Mouse (Mus musculus) forebrain, embryonic 10.5 days (tissue): Measurements from ENCODE around the gene Astn2. TPM values are rescaled to one million over a fixed set of nuclear protein-coding genes. Genes with fewer than 3 reads are reported as not detected.
"Not testable (repeated sequence)": the region's sequence is repeated elsewhere in the genome, so short reads cannot be mapped to it uniquely, and the experiment has no call there.

Experiments
- DNase-seq: peaks from one replicate; pipeline ENCODE4 v3.0.0-alpha.2; 2017; ENCODE audit warnings: low spot score; ENCODE audit errors: extremely low spot score
- H3K27ac ChIP-seq: fragments of 300-500 bp; sonication (generic); 2 replicates; pipeline ENCODE4 v1.5.1; 2016; ENCODE audit warnings: mild to moderate bottlenecking
- H3K27me3 ChIP-seq: fragments of 300-500 bp; sonication (generic); 2 replicates; pipeline ENCODE4 v1.6.1; 2016; ENCODE audit warnings: mild to moderate bottlenecking; ENCODE audit not compliant: poor library complexity, severe bottlenecking
- H3K36me3 ChIP-seq: fragments of 300-500 bp; sonication (generic); replicated peaks from 2 replicates; pipeline ENCODE4 v1.6.1; 2016; ENCODE audit warnings: mild to moderate bottlenecking, moderate library complexity
- H3K4me1 ChIP-seq: fragments of 300-500 bp; sonication (generic); 2 replicates; pipeline ENCODE4 v1.6.1; 2016
- H3K4me3 ChIP-seq: fragments of 300-500 bp; sonication (generic); 2 replicates; pipeline ENCODE4 v1.5.1; 2016; ENCODE audit warnings: mild to moderate bottlenecking, moderate library complexity
- H3K9me3 ChIP-seq: fragments of 300-500 bp; sonication (generic); 2 replicates; pipeline ENCODE4 v1.6.1; 2016; ENCODE audit warnings: mild to moderate bottlenecking, moderate library complexity
- WGBS: fragments of 180-500 bp; shearing (Covaris S2); methylation state at CpG from one replicate; pipeline ENCODE4 v1.1.7; 2016; 5-methylcytosine and 5-hydroxymethylcytosine counted together
- polyA plus RNA-seq: library from polyadenylated mRNA; unstranded; fragments of >200 nt; fragmentation: Nextera tagmentation; extraction: Ambion mirVana; gene quantifications from 2 replicates; pipeline ENCODE4 v1.2.1, GENCODE M21; 2016

Gene Astn2
- polyA plus RNA-seq, 1 experiment from 2014 or later = 0.27 TPM

DNA sequence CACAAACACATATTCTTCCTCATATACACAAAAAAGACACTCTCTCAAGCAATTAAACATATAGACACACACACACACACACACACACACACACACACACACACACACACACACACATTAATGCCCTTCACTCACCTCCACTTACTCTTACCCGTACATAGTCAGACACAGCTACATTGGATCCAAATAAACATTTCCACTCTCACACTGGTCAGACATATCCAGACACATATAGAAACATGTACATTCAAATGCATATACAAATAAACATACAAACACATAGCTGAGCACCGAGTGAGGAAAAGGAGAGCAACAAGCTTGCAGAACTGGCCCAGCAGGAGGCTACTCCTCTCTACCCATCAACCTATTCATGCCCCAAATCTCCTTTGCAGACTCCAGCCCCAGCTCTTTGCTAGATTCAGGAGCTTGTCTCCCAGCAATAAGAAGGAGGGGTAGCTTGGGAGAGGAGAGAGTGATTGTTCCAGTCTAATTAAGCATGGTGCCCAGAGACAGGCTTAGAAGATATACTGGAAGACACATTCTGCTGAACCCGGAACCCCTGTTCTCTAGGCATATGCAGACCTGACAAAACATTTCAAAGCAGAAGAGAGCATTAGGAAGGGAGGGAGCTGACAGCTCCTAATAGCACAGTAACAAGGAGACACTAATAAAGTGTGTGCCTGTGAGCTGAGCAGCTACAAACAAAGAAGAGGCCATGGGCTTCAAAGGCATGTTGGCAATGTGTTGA is 718.0 kb downstream of the Astn2 start:
- Histone ChIP-seq H3K9me3 (no peaks in the 10 kb centered on the region), H3K36me3 (no peaks in the 10 kb centered on the region), H3K27me3 (no peaks in the 10 kb centered on the region), H3K4me1 (peaks cover 33% of the 10 kb centered on the region), H3K4me3 (no peak overlapping the region; the same call in 1 of the 2 replicates), H3K27ac (peak overlapping the region; percentile 48; the same call in 1 of the 2 replicates)
- WGBS = 25% methylated on average over 3 of the region's 3 CpGs
- DNase-seq = no peak

DNA sequence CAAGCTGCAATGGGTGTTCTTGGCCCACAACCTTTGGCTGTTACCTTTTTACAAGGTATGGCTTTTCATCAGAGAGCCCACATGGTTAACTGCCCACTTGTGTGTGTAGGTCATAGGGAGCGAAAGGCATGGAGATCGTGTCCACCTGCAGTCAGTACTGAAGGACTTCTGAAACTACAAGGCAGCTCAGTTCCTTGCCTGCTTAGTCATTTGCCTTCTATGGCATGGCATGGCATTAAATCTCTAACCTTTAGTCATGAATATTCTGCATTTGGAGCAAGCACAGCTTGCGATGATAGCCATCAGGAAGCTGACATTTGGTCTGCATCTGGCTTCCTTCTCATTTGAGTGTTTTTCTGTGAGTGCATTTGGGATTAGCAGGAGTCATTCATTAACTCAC is 720.0 kb downstream of the Astn2 start:
- H3K36me3 ChIP-seq = no peaks in the 10 kb centered on the region
- H3K27me3 ChIP-seq = no peaks in the 10 kb centered on the region
- no peaks in the 10 kb centered on the region for H3K9me3 ChIP-seq
- DNase-seq = no peak
- peaks cover 33% of the 10 kb centered on the region for H3K4me1 ChIP-seq
- WGBS = 87% methylated on average over 3 of the region's 3 CpGs
- H3K27ac ChIP-seq = no peak overlapping the region
- H3K4me3 ChIP-seq = no peak overlapping the region

DNA sequence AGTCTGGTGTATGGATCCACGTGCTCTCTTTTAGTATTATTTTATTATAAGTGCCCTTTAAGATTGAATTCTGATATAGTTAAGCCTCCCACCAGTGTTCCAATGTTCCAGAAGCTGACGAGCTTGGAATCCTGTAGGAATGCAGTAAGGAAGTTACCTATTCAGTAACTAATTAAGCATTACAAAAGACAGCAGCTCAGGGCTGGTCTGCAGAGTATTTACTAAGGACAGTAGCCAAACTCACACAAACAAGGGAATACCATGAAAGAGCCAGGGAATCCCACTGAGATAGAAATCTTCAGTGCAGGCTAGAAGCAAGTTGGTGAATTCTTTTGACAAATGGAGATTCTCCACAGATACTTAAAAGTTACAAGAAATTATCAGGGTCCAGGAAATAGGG is 724.6 kb downstream of the Astn2 start:
- H3K27me3 ChIP-seq, H3K27ac ChIP-seq, H3K4me3 ChIP-seq, H3K9me3 ChIP-seq, DNase-seq, H3K36me3 ChIP-seq: not testable (repeated sequence)
- WGBS = 39% methylated on average over 2 of the region's 2 CpGs
- H3K4me1 ChIP-seq = peaks cover 20% of the 10 kb centered on the region

DNA sequence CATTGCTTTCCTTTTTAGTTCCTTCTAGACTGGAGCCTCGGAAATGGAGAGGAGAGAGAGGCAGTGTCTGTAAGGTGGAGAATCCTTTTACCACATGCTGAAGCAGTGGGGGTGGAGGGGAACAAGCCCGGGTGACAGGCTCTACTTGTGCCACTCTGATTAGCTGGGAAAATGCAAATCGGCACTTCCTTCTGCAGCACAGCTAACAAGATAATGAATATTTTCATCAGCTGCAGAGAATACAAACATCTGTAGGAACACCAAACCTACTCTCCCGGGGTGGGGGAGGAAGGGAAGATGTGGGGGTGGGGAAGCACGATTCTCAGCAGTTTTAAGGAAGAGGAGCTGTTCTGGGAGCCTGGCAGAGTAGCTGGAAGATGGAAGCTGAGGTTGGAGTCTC is 725.5 kb downstream of the Astn2 start:
- no peak for DNase-seq

DNA sequence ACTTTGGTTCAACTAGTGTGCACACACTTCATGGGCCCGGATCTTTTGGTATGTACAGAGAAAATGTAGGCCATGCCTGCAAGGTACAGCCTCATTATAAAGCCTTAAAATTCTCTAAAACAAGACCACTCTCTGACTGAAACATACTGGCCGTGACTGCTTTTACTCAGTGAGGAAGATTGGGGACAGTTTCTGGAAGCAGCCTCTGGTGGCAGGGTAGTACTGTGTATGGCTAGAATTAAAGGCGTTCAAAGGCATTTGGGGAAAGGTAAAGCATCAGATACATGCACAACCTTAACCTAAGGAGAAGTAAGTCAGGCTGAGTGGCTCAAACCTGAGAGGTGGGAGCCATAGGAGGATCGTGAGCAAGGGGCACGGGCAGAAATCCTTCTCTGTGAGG is 725.9 kb downstream of the Astn2 start:
- H3K4me3 ChIP-seq = no peak overlapping the region
- no peak overlapping the region for H3K27ac ChIP-seq
- no peak for DNase-seq
- H3K9me3 ChIP-seq = no peaks in the 10 kb centered on the region
- no peaks in the 10 kb centered on the region for H3K36me3 ChIP-seq
- H3K4me1 ChIP-seq = peaks cover 7% of the 10 kb centered on the region
- 74% methylated on average over 5 of the region's 5 CpGs for WGBS
- no peaks in the 10 kb centered on the region for H3K27me3 ChIP-seq

More for the DNA sequence above, 725.5 kb downstream of the Astn2 start:
- no peaks in the 10 kb centered on the region for H3K27me3 ChIP-seq
- no peak overlapping the region for H3K27ac ChIP-seq
- H3K4me1 ChIP-seq = peaks cover 11% of the 10 kb centered on the region
- no peaks in the 10 kb centered on the region for H3K9me3 ChIP-seq
- no peaks in the 10 kb centered on the region for H3K36me3 ChIP-seq
- WGBS = 43% methylated on average over 5 of the region's 5 CpGs
- H3K4me3 ChIP-seq = no peak overlapping the region

DNA sequence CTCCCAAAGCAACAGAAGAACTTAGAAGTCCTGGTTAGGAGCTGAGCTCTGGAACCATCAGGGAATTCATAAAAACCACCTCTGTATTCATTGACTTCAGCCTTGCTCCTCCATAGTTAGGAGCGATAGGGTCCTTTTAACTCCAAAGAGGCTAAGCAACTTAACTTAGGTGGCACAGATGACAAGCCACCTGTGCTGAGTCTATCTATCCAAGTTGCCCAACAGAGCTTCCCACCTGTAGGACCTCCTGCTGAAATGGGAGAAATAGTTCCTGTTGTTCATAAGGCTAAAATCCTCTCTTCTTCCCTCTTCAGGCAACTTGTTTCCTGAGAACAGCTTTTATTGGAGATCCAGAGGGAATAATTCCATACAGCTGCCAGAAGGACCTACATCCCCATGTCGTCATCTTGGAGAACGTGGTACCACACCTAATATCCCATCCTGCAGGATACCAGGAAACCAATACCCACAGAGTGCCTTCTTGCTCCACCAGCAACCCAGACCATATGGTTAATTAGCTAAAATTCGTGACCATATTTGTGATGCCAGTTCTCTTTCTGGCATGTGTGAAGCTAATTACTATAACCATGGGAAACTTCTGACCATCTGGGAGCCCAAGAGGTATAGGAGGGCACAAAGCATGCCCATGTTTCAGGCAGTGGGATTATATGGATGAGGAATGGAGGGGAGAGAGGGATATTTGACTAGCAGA is 730.0 kb downstream of the Astn2 start:
- no peak overlapping the region for H3K4me3 ChIP-seq
- peaks cover 16% of the 10 kb centered on the region for H3K4me1 ChIP-seq
- no peaks in the 10 kb centered on the region for H3K36me3 ChIP-seq
- H3K27ac ChIP-seq = no peak overlapping the region
- no peaks in the 10 kb centered on the region for H3K9me3 ChIP-seq
- DNase-seq = no peak
- no peaks in the 10 kb centered on the region for H3K27me3 ChIP-seq
- 91% methylated on average over 4 of the region's 4 CpGs for WGBS

DNA sequence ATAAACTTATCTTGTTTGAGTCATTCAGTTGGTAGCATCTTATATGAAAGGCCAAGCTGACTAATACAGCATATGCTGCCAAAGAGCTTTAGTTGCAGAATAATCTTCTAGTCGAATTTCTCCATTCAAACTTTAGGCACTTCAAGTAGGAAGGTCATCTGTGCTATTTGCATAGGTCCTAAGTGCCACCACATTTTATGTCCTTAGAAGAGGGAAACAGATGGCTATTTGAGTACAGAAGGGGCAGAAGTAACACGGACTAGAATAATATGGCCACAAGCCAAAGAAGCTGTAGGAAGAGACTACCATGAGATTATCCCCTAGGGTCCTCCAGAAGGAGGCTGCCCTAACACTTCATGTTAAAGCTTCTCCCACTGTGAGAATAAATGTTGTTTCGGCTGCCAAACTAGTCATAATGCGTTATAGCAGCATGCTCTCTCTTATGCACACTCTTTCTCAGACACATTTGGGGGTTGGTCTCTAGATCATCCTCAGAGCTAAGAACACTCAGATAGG is 730.9 kb downstream of the Astn2 start:
- WGBS = 87% methylated on average over 4 of the region's 4 CpGs
- Histone ChIP-seq H3K9me3 (no peaks in the 10 kb centered on the region), H3K27ac (no peak overlapping the region), H3K4me1 (peaks cover 10% of the 10 kb centered on the region), H3K4me3 (no peak overlapping the region), H3K36me3 (no peaks in the 10 kb centered on the region), H3K27me3 (no peaks in the 10 kb centered on the region)
- no peak for DNase-seq

DNA sequence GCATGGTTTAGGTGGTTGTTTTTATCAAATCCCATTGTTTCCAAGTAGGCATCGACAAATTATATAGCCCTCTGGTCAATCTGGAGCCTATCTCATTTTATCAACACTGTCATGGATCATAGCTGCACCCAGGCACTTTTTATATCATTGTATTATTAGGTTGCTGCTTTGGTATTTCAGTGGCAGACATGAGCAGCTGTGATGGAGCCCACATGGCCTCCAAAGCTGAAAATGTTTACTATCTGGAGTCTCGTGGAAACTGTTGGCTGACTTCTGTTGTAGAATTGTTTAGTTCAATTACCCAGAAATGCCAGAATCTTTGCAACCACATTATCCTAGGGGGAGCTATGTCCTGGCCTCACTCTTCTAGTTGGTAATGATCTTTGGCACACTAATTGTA is 732.1 kb downstream of the Astn2 start:
- Histone ChIP-seq H3K36me3 (no peaks in the 10 kb centered on the region), H3K27me3 (no peaks in the 10 kb centered on the region), H3K9me3 (no peaks in the 10 kb centered on the region), H3K4me1 (peaks cover 13% of the 10 kb centered on the region), H3K4me3 (no peak overlapping the region), H3K27ac (no peak overlapping the region)
- WGBS = 92% methylated on average over 2 of the region's 2 CpGs
- no peak for DNase-seq

DNA sequence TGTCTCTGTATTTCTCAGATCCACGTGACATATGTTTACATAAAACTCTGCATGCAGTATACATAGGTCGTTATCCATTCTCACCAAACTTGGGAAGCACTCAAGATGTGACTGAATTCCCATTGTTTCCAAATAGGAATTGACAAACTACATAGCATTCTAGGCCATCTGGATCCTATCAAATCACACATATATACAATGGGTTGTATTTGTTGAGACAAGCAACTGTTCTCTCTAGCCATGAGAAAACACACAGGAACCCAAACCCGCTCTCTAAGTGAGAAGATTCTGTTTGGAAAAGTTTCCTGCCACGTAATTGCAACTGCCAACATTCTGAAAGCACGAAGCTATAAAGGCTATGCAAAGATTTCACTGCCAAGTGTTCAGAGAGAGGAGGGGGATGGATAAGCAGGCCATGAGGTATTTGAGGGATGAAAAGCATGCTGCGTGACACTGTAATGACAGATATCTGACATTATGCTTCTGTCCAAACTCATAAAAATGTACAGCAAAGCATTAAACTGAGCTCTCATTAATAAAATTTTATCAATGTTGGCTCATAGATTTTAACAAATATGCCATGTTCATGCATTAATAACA is 732.7 kb downstream of the Astn2 start:
- no peaks in the 10 kb centered on the region for H3K27me3 ChIP-seq
- no peaks in the 10 kb centered on the region for H3K36me3 ChIP-seq
- WGBS = 73% methylated on average over 6 of the region's 6 CpGs
- no peaks in the 10 kb centered on the region for H3K9me3 ChIP-seq
- H3K4me3 ChIP-seq = no peak overlapping the region
- no peak overlapping the region for H3K27ac ChIP-seq
- peaks cover 19% of the 10 kb centered on the region for H3K4me1 ChIP-seq
- DNase-seq = no peak

DNA sequence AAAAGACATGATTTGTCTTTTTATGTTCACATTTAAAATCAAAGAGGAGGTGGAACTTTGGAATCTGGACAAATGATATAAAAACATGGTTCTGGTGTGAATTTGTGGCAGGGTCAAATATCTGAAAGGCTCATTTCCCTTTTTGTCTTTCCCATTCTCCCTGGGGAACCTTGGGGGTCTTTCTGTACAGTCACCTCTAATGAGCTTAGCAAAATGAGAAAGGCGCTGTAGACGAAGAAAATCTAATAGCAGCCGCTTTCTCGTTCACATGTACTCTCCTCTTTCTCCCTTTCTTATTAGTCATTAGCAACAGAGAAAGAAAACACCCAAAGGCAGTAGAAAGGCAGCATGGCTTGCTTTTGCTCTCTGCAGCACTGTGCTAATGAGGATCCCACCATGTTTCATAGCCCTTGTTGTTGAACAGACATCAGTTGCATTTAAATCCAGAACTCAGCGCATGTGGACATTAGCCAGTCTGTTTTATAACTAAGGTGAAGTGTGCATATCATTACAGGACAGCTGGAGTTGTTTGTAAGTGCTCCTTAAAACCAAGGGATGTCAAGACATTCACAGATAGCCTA is 737.3 kb downstream of the Astn2 start:
- no peak overlapping the region for H3K4me3 ChIP-seq
- WGBS = 40% methylated on average over 5 of the region's 5 CpGs
- H3K4me1 ChIP-seq = peaks cover 31% of the 10 kb centered on the region
- no peak overlapping the region for H3K27ac ChIP-seq
- no peaks in the 10 kb centered on the region for H3K9me3 ChIP-seq
- no peak for DNase-seq
- H3K27me3 ChIP-seq = no peaks in the 10 kb centered on the region; the same call in 1 of the 2 replicates
- no peaks in the 10 kb centered on the region for H3K36me3 ChIP-seq

DNA sequence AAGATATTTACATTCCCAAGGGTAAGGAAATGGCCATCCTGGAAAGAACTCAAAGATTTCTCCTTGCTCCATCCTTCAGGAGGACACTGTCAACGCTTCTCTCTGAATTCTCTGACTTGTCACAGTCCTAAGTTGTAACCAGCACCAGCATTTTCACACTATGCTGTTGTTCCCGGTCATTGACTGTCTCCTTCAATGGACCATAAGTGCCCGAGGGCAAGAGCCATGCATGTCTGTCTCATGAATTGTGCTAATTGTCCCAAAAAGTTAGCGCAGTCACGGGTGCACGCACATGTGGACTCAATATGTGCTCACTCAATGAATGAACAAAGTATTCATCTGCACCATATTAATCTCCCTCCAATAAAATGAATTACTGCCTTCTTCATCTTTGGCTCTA is 741.2 kb downstream of the Astn2 start:
- peaks cover 21% of the 10 kb centered on the region for H3K4me1 ChIP-seq
- no peaks in the 10 kb centered on the region; the same call in 1 of the 2 replicates for H3K27me3 ChIP-seq
- H3K9me3 ChIP-seq = no peaks in the 10 kb centered on the region
- no peak overlapping the region for H3K4me3 ChIP-seq
- no peak for DNase-seq
- no peaks in the 10 kb centered on the region for H3K36me3 ChIP-seq
- H3K27ac ChIP-seq = no peak overlapping the region
- 76% methylated on average over 6 of the region's 6 CpGs for WGBS

DNA sequence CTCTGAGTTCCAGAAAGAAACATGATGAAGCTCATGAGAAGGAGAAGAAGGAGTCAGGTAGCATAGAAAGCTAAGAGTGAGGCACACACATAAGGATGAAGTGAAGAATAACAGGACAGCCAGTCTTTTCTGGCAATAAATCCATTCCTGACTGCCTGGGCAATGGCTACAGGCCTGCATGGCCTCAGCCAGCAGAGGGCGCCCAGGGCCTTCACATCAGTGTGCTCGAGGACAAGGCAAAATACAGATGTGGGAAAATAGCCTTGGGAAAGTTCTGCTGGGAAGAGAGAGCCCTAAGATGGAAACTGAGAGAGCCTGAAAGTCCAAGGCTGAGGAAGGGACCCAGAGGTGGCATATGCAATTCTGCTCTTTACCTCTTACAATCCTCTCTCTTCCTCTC is 749.7 kb downstream of the Astn2 start:
- Histone ChIP-seq H3K27me3 (no peaks in the 10 kb centered on the region), H3K4me1 (no peaks in the 10 kb centered on the region), H3K36me3 (no peaks in the 10 kb centered on the region), H3K9me3 (no peaks in the 10 kb centered on the region), H3K27ac (no peak overlapping the region), H3K4me3 (no peak overlapping the region)
- 3% methylated on average over 2 of the region's 2 CpGs for WGBS
- peak; percentile 69 for DNase-seq
